Mouse (Mus musculus) inflammation-experienced regulatory T-cells, adult 16 weeks (primary cell): ENCODE data around the gene Crls1. TPM values are rescaled to one million over a fixed set of nuclear protein-coding genes. Genes with fewer than 3 reads are reported as not detected.

Source experiments
- polyA plus RNA-seq: library from polyadenylated mRNA; unstranded; fragments of 100-300 nt; shearing (Covaris generic); gene quantifications from one replicate; pipeline ENCODE4 v1.2.1, GENCODE M21; 2017

Crls1 gene
- 0.98 TPM for polyA plus RNA-seq

GRCm38 (mm10) chr2:132846407-132847358 lies at the start of gene Crls1:
Crls1 (plus strand) TSS chr2:132846666.

DNA sequence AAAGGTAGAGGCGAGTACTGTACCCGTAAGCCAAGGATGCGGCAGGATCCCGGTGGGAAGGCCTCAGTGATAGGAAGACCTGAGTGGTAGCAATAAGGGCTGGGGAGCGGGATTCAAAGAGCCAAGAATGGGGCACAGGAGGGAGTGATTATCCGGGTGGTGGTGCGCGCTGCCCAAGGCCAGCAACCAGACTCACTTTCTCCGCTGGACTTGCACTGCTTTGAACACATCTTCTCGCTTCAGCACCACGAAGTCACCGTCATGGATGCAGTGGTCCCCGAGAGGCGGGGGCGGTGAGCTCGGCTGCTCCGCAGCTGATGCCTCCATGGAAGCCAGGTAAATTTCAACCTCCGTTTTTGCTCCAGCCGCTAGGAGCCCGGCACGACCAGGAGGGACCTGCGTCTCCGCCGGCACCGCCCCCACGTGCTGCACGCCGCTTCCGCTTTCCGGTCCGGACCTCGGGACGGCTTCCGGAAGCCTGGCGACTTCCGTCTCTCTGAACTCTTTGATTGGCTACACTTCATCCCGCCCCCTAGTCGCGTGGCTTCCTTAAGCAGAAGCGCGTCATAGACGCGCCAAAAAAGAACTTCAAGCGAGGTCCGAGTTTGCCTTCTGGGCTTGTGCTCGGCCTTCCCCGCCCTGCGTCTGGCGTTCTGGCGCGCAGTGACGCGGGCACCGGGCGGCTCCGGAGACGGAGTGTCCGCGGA lies 30.7 kb upstream of the Crls1 start, which contains the start of the genes Trmt6 and Mcm8:
TSS of gene Trmt6 (minus strand) at position 448 of the 707 bp plus-strand sequence.
TSS of gene Mcm8 (plus strand) at position 534 of the 707 bp plus-strand sequence.

DNA sequence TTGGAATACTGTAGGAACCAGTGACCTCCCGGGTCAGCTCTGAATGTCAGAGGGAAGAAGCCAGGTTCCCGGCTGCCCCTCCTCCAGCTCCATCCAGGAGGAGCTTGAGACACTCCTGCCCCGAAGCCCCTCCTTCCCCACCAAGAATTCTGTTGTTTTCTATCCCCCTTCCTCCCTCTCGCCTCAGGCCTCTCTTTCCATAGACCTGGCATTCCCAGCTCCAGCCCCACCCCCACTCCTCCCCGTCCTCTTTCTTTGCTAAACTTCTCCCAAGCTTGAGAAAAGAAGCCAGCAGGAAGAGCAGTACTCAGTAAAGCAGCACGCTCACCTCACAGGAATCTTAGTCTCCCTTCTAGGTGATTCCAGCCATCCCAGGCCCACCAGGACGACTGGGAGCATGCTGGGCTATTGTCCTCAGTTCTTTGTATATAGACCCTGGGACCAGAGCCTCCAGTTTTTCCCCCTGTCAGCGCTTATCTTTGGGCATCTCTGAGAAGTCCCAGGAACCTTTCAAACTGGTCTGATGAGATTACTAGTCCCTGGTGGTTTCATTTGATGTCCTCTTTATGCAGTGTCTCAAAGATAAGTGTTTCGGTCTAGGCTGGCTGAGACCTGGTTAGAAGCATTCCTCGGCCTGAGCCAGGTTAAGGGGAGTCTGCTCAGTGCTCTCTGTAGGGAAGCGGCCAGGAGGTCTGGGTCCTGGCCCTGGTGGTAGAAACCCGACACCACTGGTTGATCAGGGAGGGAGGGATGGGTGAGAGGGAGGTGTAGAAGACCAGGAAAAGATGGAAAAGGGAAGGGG lies 34.6 kb downstream of the Crls1 start, which contains the start of gene Lrrn4:
TSS of gene Lrrn4 (minus strand) at position 48 of the 802 bp plus-strand sequence.

Other genes with a start within 250 kb of the Crls1 start
- gene Shld1, start 159.7 kb upstream of the Crls1 start, polyA plus RNA-seq: 33.1 TPM
- not detected for gene Chgb, start 65.4 kb upstream of the Crls1 start, polyA plus RNA-seq
- 54.9 TPM for gene Trmt6, start 30.6 kb upstream of the Crls1 start, polyA plus RNA-seq
- 2.3 TPM for gene Mcm8, start 30.5 kb upstream of the Crls1 start, polyA plus RNA-seq
- gene Lrrn4, start 34.2 kb downstream of the Crls1 start, polyA plus RNA-seq: 1.2 TPM
- gene Fermt1, start 99.2 kb downstream of the Crls1 start, polyA plus RNA-seq: not detected